Mouse (Mus musculus) bone marrow macrophage, adult 2 months (primary cell): ENCODE measurements around the gene Ola1.

Source experiments
- CTCF ChIP-seq: IDR thresholded peaks from 2 replicates; pipeline ENCODE4 v1.5.1; 2012; ENCODE audit warnings: low read depth, mild to moderate bottlenecking, low read length, moderate library complexity
- POLR2A ChIP-seq: IDR thresholded peaks from 2 replicates; pipeline ENCODE4 v1.6.1; 2012; ENCODE audit warnings: mild to moderate bottlenecking, low read depth, low read length, borderline replicate concordance

DNA sequence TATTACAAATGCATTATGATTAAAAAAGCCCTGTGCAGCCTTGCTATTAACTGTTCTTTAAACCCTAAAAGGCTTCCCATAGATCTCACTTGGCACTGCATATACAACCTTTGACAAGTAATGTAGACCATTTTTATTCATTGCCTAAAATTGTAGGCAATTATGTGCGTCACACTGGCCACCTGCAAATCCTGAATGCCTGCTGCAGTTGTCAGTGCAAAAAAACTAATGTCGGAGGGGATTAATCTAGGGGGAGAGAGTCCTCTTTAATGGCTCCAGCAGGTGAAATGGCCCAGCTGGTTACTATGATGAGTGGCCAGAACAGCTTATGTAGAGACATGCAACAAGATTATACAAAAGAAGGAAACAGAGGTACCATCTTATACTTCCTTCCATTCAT, 75.0 kb downstream of the Ola1 start:
- no peak for TF ChIP-seq CTCF
- no peak for TF ChIP-seq POLR2A
